Comparison of ENCODE assay signal across 8 mouse cellular contexts in the genomic region with DNA sequence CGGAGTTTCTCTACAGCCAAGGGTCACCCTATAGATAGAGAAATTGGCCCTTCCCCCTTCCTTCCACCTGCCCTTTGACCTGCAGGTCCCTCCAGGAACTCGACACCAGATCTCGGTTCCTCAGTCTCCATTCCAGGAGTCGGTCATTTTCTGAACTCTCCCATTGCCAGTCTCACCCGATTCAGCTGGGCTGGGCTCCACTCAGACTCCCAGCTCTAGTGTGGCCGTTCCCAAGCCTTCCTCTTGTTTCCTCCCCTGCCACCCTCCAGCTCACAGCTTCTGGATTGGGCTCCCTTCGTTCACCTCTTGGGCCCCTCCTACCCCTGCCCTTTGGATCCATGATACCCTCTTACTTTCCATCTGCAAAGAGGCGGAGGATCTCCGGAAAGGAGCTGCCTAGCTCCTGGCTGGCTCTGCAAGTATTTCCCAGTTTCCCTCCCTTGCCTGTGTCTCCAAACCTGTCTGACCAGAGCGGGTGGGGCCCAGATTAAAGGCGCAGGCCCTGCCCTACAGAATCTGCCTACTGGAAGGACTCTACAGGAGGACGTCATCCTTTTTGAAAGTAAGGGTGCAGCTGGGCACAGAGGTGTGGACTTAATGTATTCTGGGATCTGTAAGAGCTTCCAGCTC. TPM values are rescaled to one million over a fixed set of nuclear protein-coding genes. Genes with fewer than 3 reads are reported as not detected.
A peak's percentile ranks its signal among the peaks of the same experiment; 100 is the strongest.
DNase-seq lines count a peak whose midpoint lies in the region; ATAC-seq lines count a peak whose summit lies in the region.
"Had no signal": no experiment of that assay in that cellular context is flagged by ENCODE, and none has a peak within 500 bp of the region (broad histone marks: within the 10 kb centered on the region; RNA-seq: fewer than 3 reads in every experiment).

No protein-coding gene starts in this region.

- H3K27me3 ChIP-seq in kidney, embryonic 14.5 days (ENCODE audit: control insufficient read depth, insufficient read depth, low read length) = no peaks in the 10 kb centered on the region
- no peaks in the 10 kb centered on the region for H3K27me3 ChIP-seq in liver, embryonic 16.5 days (ENCODE audit: control insufficient read depth, insufficient read depth, low read depth, low read length)
- H3K27me3 ChIP-seq in forebrain, embryonic 15.5 days = no peaks in the 10 kb centered on the region

- H3K4me2 ChIP-seq in kidney, embryonic 14.5 days (replicated peaks; ENCODE audit: low read depth, low read length) = peak overlapping the region; percentile 24
- peak overlapping the region; percentile 86 for H3K4me2 ChIP-seq in liver, embryonic 16.5 days (ENCODE audit: low read depth, low read length)
- no peak overlapping the region for H3K4me2 ChIP-seq in forebrain, embryonic 15.5 days (replicated peaks)

- H3K9me3 ChIP-seq in kidney, embryonic 14.5 days (ENCODE audit: control insufficient read depth, low read length) = no peaks in the 10 kb centered on the region
- H3K9me3 ChIP-seq in liver, embryonic 16.5 days (replicated peaks; ENCODE audit: control insufficient read depth, low read length) = no peaks in the 10 kb centered on the region
- no peaks in the 10 kb centered on the region for H3K9me3 ChIP-seq in forebrain, embryonic 15.5 days

- peaks cover 14% of the 10 kb centered on the region for H3K4me1 ChIP-seq in kidney, embryonic 14.5 days (ENCODE audit: control insufficient read depth, insufficient read depth, low read length)
- peaks cover 38% of the 10 kb centered on the region for H3K4me1 ChIP-seq in liver, embryonic 16.5 days (ENCODE audit: control insufficient read depth, low read depth, low read length)
- peaks cover 20% of the 10 kb centered on the region for H3K4me1 ChIP-seq in forebrain, embryonic 15.5 days

- intact Hi-C loops in gastrocnemius, postnatal 14 days (cut with DNase I; ENCODE audit: low total_unique reads) = no loop called here

- peak; percentile 49 for DNase-seq in urinary bladder, postnatal 25 days (ENCODE audit: low spot score)
- no peak for DNase-seq in urinary bladder, postnatal 10 days (ENCODE audit: low spot score)
- DNase-seq in gastrocnemius, postnatal 14 days = no peak
- DNase-seq in adrenal gland, postnatal 14 days = no peak

- WGBS in kidney, embryonic 14.5 days = 39% methylated on average over 12 of the region's 12 CpGs
- WGBS in liver, embryonic 16.5 days (ENCODE audit: insufficient replicate concordance) = 54% methylated on average over 12 of the region's 12 CpGs
- 63% methylated on average over 12 of the region's 12 CpGs for WGBS in forebrain, embryonic 15.5 days

- peak overlapping the region; percentile 6; the same call in 1 of the 2 replicates for H3K4me3 ChIP-seq in kidney, embryonic 14.5 days (ENCODE audit: low read length)
- peak overlapping the region; percentile 87 for H3K4me3 ChIP-seq in liver, embryonic 16.5 days (ENCODE audit: low read depth, low read length)
- H3K4me3 ChIP-seq in forebrain, embryonic 15.5 days = no peak overlapping the region

- H3K36me3 ChIP-seq in kidney, embryonic 14.5 days (ENCODE audit: control insufficient read depth, insufficient read depth, low read length) = peaks cover 16% of the 10 kb centered on the region; the same call in 1 of the 2 replicates
- no peaks in the 10 kb centered on the region for H3K36me3 ChIP-seq in liver, embryonic 16.5 days (ENCODE audit: control insufficient read depth, insufficient read depth)
- no peaks in the 10 kb centered on the region for H3K36me3 ChIP-seq in forebrain, embryonic 15.5 days

- H3K27ac ChIP-seq in kidney, embryonic 14.5 days (ENCODE audit: low read depth, low read length) = no peak overlapping the region
- peak overlapping the region; percentile 89 for H3K27ac ChIP-seq in liver, embryonic 16.5 days (ENCODE audit: low read length)
- no peak overlapping the region for H3K27ac ChIP-seq in forebrain, embryonic 15.5 days (replicated peaks)

- H3K9ac ChIP-seq in kidney, embryonic 14.5 days (ENCODE audit: low read depth, low read length) = peak overlapping the region; percentile 28; the same call in 1 of the 2 replicates
- H3K9ac ChIP-seq in liver, embryonic 16.5 days (ENCODE audit: low read depth, low read length) = peak overlapping the region; percentile 93; the same call in 1 of the 2 replicates
- H3K9ac ChIP-seq in forebrain, embryonic 15.5 days (replicated peaks) = no peak overlapping the region

- no peak for ATAC-seq in kidney, embryonic 14.5 days (ENCODE audit: low FRiP score, low TSS enrichment)
- no peak for ATAC-seq in liver, embryonic 16.5 days (ENCODE audit: low read depth)
- ATAC-seq in forebrain, embryonic 15.5 days (replicated peaks) = no peak

RNA-seq across cellular contexts. Expression of gene Tmem79, which starts 1.8 kb away (rescaled TPM):
- polyA plus RNA-seq in kidney, embryonic 14.5 days (2014; fragmentation: Nextera tagmentation; extraction: Ambion mirVana) = 3.4 and 5.5 TPM in 2 replicates
- 1.0 and 1.4 TPM in 2 replicates for polyA plus RNA-seq in liver, embryonic 16.5 days (2015; fragmentation: Nextera tagmentation; extraction: Ambion mirVana)
- total RNA-seq in gastrocnemius, postnatal 14 days (2021) = 1 to 10 TPM; 1.8 to 2.1 TPM
- 15.9 and 22.2 TPM in 2 replicates for total RNA-seq in adrenal gland, postnatal 14 days (2021)
- 1.7 and 2.0 TPM in 2 replicates for polyA plus RNA-seq in forebrain, embryonic 15.5 days (2015; fragmentation: Nextera tagmentation; extraction: Ambion mirVana)
- total RNA-seq: neutrophil, adult 5-6 weeks had no signal

RNA-seq across cellular contexts. Expression of gene Smg5, which starts 1.9 kb away (rescaled TPM):
- polyA plus RNA-seq in kidney, embryonic 14.5 days (2014; fragmentation: Nextera tagmentation; extraction: Ambion mirVana) = 36.5 and 47.4 TPM in 2 replicates
- 27.7 and 30.8 TPM in 2 replicates for polyA plus RNA-seq in liver, embryonic 16.5 days (2015; fragmentation: Nextera tagmentation; extraction: Ambion mirVana)
- 10 to 100 TPM; 29.2 to 32.4 TPM for total RNA-seq in gastrocnemius, postnatal 14 days (2021)
- 44.5 and 55.1 TPM in 2 replicates for total RNA-seq in adrenal gland, postnatal 14 days (2021)
- 59.8 and 65.1 TPM in 2 replicates for polyA plus RNA-seq in forebrain, embryonic 15.5 days (2015; fragmentation: Nextera tagmentation; extraction: Ambion mirVana)

RNA-seq across cellular contexts. Expression of gene Glmp, which starts 9.3 kb away (rescaled TPM):
- 114 and 138 TPM in 2 replicates for polyA plus RNA-seq in kidney, embryonic 14.5 days (2014; fragmentation: Nextera tagmentation; extraction: Ambion mirVana)
- 97.1 and 97.9 TPM in 2 replicates for polyA plus RNA-seq in liver, embryonic 16.5 days (2015; fragmentation: Nextera tagmentation; extraction: Ambion mirVana)
- 10 to 100 TPM; 50.4 to 52.3 TPM for total RNA-seq in gastrocnemius, postnatal 14 days (2021)
- 139 and 159 TPM in 2 replicates for total RNA-seq in adrenal gland, postnatal 14 days (2021)
- 103 and 105 TPM in 2 replicates for polyA plus RNA-seq in forebrain, embryonic 15.5 days (2015; fragmentation: Nextera tagmentation; extraction: Ambion mirVana)

RNA-seq across cellular contexts. Expression of gene Paqr6, which starts 30.2 kb away (rescaled TPM):
- polyA plus RNA-seq in kidney, embryonic 14.5 days (2014; fragmentation: Nextera tagmentation; extraction: Ambion mirVana) = 7.9 and 8.5 TPM in 2 replicates
- polyA plus RNA-seq in liver, embryonic 16.5 days (2015; fragmentation: Nextera tagmentation; extraction: Ambion mirVana) = 5.9 and 7.0 TPM in 2 replicates
- total RNA-seq in gastrocnemius, postnatal 14 days (2021) = 1 to 10 TPM in 1 of 2 experiments, under 1 TPM in 1; 0.22 to 1.5 TPM
- total RNA-seq in adrenal gland, postnatal 14 days (2021) = 3.0 TPM in 2 replicates
- polyA plus RNA-seq in forebrain, embryonic 15.5 days (2015; fragmentation: Nextera tagmentation; extraction: Ambion mirVana) = 0.94 and 1.0 TPM in 2 replicates
- total RNA-seq: neutrophil, adult 5-6 weeks had no signal

RNA-seq across cellular contexts. Expression of gene Cct3, which starts 37.2 kb away (rescaled TPM):
- polyA plus RNA-seq in kidney, embryonic 14.5 days (2014; fragmentation: Nextera tagmentation; extraction: Ambion mirVana) = 603 and 679 TPM in 2 replicates
- 213 and 227 TPM in 2 replicates for polyA plus RNA-seq in liver, embryonic 16.5 days (2015; fragmentation: Nextera tagmentation; extraction: Ambion mirVana)
- total RNA-seq in gastrocnemius, postnatal 14 days (2021) = 100 to 1,000 TPM; 132 to 151 TPM
- 255 and 265 TPM in 2 replicates for total RNA-seq in adrenal gland, postnatal 14 days (2021)
- polyA plus RNA-seq in forebrain, embryonic 15.5 days (2015; fragmentation: Nextera tagmentation; extraction: Ambion mirVana) = 523 and 531 TPM in 2 replicates
